Mouse (Mus musculus) lung, adult 2 months (tissue): Measurements from ENCODE around the gene Klf5.

Source experiments
- CTCF ChIP-seq: fragments of 200-500 bp; IDR thresholded peaks from 2 replicates; pipeline ENCODE4 v1.5.1; 2011; ENCODE audit warnings: mild to moderate bottlenecking, low read length, control low read depth; ENCODE audit not compliant: insufficient read depth
- POLR2A ChIP-seq: fragments of 200-500 bp; IDR thresholded peaks from 2 replicates; pipeline ENCODE4 v1.6.1; 2011; ENCODE audit warnings: low read depth, mild to moderate bottlenecking, control low read depth, low read length, borderline replicate concordance; ENCODE audit errors: extremely low read depth

DNA sequence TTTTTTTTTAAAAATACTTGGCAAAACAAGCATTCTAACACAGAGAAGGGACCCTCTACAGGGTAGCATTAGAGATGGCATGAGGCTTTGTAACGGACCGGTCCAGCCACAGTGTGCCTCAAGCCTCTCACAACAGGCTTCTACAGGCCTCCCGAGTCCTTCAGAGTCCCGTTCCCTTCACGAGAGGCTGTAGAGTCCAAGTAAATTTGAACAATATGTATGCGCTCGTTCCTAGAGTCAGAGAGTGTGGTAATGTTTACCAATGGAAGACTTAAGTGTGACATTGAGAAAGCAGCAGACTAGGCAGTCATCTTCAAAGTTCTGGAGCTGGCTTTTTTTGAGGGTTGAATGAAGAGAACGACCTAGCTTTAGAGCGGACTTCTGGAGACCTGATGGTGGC is 11.1 kb downstream of the Klf5 start:
- TF ChIP-seq CTCF (no peak), POLR2A (no peak)
